Mouse (Mus musculus): ENCODE results near the gene Prrc2b.

The Prrc2b gene

DNA sequence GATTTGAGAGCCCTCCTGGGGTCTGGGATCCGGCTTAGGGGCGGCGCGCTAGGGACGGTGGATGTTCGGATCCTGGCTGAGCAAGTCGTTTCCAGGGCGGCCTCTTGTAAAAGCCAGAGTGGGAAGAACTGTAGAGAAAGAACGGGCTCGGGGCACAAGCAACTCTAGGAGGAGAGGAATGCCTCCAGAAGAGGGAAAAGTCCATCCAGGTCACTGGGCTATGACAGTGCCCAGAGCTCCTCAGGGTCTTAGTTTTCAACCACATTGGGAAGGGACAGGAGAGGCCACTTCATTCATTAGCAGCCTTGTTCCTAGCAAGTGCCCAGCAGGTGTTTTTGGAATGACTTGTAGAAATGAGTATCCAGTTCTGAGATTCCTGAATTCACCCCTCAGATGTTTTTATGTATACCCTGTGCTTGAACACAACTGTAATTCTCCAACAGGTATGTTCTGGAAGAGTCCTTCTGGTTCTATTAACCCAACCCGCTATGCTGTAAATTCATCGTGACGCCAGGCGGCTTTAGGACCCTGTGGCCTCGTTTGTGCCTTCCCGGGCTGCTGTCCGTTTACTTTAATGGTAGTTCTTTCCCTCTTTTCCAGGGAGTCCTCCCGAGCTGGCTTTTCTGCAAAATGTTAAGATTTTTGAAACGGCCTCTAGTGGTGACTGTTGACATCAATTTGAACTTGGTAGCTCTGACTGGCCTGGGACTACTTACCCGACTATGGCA is 86.0 kb downstream of the Prrc2b start:
- peak; percentile 67 for DNase-seq

- DNase-seq: no peak
Measured at GRCm38 (mm10) chr2:32237571-32237970, 86.7 kb downstream of the Prrc2b start.

GRCm38 (mm10) chr2:32238708-32239435 is 88.0 kb downstream of the Prrc2b start:
- DNase-seq: no peak

- no peak for DNase-seq
Measured at GRCm38 (mm10) chr2:32240591-32240990, 89.7 kb downstream of the Prrc2b start.

DNA sequence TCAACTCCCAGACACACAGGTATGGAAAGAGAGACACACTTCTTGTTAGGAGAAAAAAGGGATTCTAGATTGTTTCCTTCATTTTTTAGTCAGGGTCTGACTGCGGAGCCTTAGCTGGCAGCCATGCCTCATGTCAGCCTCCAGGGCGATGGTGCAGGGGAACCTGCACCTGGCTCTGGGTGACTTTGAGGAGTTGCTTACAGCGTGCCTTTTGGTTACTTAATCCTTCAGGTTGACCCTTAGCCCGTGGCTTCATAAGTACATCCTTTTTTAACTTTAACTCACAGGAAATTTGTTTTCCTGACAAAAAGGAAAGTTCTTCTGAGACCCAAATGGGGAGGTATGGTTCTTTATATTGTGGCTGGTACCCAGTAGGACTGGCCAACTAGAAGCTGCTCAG is 92.1 kb downstream of the Prrc2b start:
- DNase-seq: no peak

GRCm38 (mm10) chr2:32246741-32247140 is 95.9 kb downstream of the Prrc2b start:
- no peak for DNase-seq

DNA sequence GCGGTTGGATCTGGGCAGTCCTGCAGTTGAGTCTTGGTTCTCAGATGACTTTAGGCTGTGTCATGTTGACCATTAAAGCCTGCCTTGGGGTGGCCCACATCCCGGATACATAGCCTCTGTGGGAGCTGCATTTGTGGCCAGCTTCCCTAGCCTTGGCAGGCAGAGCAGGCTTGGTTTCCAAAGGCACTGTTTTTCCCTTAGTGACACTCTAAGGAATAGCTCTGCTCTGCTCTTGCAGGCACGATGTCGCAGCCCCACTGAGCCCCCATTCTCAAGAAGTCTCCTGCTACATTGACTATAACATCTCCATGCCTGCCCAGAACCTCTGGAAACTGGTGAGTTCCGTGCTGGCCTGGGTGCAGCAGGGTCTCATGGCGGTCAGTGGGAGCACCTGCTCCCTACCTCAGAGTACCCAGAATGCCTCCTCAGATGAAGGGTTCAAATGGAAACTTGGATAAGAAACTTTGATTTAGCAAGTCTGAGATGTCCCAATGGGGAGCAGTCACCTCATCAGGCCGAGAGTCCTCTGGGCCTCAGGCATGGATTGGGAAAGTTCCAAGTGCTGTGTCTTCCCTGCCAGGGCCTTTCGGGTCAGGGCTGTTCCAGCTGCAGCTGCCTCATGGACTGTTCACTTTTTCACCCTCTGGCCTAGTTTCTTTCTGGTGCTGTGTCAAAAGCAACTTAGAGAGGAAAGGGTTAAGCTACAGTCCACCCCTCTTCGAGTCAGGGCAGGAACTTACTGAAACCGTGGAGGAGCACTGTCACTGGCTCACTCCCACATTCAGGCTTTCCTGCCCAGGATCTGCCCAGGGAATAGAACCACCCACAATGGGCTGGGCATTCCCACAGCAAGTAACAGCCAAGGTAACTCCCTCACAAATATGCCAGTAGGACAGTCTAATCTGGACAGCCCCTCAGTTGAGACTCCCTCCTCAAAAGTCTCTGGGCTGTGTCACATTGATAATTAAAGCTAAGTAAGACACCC is 97.8 kb downstream of the Prrc2b start:
- peak; percentile 53 for DNase-seq

- peak; percentile 73 for DNase-seq
Measured at GRCm38 (mm10) chr2:32251791-32252527, 101.1 kb downstream of the Prrc2b start.

DNA sequence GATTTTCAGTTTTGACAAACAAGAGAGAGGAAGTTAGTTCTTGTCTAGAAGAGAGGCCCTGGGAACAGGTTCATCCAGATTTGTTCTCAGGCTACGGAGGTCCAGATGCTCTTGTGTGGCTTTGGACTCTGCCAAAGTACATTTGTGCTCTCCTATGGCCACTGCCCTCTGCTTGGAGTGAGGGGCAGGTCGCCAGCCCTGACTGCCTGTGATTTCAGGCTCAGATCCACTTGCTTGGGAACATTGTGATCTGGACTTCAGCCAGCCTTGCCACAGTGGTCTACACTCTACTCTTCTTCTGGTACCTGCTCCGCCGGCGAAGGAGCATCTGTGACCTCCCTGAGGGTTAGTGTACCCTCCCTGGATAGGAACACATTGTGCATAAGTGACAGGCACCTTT is 101.8 kb downstream of the Prrc2b start:
- DNase-seq: peak; percentile 58

- DNase-seq: no peak
Measured at GRCm38 (mm10) chr2:32253352-32253751, 102.5 kb downstream of the Prrc2b start.

GRCm38 (mm10) chr2:32254563-32254962 is 103.7 kb downstream of the Prrc2b start:
- DNase-seq: no peak

- no peak for DNase-seq
Measured at GRCm38 (mm10) chr2:32256273-32256672, 105.4 kb downstream of the Prrc2b start.

DNA sequence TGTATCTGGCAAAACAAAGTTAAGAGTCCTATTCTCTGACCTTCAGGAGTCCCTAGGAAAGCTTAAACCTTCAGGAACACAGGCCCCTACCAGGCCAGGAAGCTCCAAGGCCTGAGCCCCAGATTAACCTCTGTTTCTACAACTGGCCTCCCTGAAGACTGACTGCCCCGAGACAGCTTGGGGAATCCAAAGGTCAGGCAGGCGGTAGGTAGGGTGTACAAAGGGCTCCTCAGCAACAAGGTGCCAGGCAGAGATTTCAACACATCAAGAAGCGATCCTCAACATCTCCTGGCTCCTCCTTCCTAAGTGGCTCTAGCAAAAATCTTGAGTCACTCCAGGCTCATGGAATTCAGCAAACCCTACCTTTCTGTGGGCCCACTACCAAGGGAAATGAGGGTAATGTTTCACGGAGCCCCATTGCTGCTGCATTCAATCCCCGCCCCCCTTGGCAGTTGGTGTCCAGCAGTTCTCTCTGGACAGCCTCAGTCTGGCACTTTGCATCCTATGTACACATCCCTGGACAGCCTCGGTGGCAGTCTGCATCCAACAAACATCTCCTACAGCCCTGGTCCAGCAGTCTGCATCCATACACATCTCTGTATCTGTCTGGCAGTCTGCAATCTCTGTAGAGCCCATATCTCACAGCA is 108.1 kb downstream of the Prrc2b start:
- DNase-seq: no peak

DNA sequence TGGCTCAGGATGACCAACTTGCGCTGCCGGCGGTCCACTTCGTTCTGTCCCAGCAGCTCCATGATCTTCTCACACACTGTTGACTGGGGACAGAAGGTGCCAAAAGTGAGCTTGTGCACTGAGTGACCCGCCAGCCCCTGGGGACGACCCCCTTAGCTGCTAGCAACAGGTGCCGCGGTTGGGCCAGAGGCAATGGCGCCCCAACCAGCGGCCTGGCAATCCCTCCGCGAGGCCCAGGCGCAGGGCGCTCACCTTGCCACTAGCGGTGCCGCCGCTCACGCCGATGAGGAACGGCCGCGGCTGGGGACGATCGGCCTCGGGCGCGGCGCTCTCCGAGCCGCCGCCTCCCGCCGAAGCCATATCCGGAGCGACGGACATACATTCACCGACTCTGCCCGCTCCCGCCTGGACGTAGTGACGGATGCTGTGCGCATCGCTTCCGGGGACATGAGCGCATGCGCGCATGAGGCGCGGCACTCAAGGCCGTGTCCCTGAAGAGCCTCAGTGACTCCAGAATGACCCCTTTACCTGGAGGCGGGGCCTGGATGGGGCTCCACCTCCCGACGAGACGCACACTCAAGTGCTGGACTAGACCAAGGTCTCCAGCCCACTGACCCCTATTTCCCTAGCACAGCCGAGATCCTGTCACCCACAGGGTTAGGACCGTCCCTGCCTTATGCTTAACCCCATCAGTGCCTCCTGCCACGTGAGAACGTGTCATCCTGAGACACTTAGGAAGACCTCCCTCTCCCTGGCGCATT is 109.0 kb downstream of the Prrc2b start, which contains the start of gene Uck1:
Uck1 (minus strand) TSS at position 503 of the 761 bp plus-strand sequence.
- DNase-seq: peak; percentile 94

DNA sequence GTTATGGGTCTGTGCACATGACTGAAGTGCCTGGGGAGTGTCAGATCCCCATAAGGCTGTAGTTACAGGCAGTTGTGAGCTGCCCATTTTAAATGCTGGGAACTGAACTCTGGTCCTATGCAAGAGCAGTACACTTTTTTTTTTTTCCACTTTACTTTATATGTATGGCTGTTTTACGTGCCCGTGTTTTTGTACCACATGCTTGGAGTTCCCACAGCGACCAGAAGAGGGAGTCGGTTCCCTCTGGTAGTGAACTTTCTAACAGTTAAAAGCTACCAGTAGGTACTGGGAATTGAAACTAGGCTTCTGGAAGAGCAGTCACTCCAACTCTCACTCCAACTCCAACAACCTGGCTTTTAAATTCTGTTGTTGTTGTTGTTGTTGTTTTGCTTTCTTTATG is 109.8 kb downstream of the Prrc2b start:
- DNase-seq: peak; percentile 79

DNA sequence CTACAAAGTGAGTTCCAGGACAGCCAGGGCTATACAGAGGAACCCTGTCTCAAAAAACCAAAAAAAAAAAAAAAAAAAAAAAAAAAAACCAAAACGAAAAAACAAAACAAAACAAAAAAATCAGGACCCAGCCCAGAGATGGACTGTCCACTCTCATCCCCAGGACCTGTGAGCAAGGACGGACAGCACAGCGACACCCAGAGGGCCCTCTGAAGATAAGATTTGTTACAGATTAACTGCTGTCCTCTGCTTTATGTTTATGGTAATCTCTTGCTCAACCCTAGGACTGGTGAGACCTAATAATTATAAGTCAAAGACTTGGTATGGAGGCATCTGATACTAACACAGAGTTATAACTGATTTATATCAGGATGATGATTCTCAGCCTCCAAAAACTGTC is 124.9 kb downstream of the Prrc2b start:
- no peak for DNase-seq

GRCm38 (mm10) chr2:32282289-32282688 is 131.4 kb downstream of the Prrc2b start:
- no peak for DNase-seq

GRCm38 (mm10) chr2:32282727-32283126 is 131.8 kb downstream of the Prrc2b start:
- DNase-seq: peak; percentile 76

DNA sequence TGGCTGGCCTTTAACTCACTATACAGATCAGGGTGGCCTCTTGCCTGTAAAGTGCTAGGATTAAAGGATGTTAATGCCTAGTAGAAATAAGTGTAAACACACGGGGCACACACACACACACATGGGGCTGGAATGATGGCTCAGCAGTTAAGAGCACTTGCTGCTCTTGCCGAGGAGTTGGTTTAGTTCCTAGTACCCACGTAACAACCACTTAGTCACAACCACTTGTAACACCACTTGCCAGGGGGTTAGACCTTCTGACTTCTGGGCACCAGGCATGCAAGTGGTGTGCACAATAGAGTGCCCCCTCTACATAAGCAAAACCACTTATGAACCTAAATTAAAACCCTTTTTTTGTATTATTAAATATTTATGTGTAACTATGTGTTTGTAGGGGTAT is 133.1 kb downstream of the Prrc2b start:
- peak; percentile 56 for DNase-seq

All from lung, postnatal 36 days (tissue).